Mouse (Mus musculus) lung, postnatal 14 days (tissue): ENCODE data around the gene Baiap2l2.
"Not testable (repeated sequence)": the region's sequence is repeated elsewhere in the genome, so short reads cannot be mapped to it uniquely, and the experiment has no call there.

ENCODE experiments used
- DNase-seq: peaks from one replicate; pipeline ENCODE4 v3.0.0; 2021

The Baiap2l2 gene

DNA sequence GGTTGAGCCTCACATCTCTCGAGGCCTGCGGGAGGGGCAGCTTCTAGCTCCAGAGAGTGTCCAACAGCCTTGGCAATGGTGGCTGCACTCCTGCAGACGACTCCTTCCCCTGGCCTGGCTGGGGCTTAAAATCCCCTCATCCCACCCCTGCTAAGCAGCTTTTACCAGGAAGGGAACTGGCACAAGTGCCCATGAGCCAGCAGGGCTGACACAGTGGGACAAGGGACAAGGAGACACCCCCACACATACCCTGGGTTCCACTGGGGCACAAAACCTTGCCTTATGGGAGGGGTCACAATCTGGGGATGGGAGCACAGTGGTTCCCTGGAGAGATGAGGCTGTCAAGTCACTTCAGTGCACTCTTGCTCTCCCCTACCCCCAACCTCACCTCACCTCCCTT, 30.7 kb downstream of the Baiap2l2 start, which contains the start of gene Slc16a8:
TSS of gene Slc16a8 (minus strand) at position 101 of the 400 bp plus-strand sequence.
- no peak for DNase-seq

DNA sequence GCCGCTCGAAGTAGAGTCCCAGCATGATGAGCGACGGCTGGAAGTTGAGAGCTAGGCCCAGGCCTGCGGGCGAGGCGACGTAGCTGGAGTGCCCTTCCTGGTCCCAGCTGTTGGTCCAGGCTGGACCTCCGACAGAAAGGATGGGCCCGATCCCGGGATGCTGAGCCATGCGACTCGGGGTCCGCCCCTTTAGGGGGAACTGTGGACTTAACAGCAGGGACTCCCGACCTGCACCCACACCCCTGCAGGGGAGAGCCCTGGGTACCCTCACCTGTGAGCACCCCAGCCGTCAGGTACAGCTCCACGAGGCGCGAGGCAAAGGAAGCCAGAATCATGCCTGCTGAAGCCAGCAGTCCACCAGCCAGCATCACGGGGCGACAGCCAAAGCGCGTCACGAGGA, 32.8 kb downstream of the Baiap2l2 start:
- no peak for DNase-seq

DNA sequence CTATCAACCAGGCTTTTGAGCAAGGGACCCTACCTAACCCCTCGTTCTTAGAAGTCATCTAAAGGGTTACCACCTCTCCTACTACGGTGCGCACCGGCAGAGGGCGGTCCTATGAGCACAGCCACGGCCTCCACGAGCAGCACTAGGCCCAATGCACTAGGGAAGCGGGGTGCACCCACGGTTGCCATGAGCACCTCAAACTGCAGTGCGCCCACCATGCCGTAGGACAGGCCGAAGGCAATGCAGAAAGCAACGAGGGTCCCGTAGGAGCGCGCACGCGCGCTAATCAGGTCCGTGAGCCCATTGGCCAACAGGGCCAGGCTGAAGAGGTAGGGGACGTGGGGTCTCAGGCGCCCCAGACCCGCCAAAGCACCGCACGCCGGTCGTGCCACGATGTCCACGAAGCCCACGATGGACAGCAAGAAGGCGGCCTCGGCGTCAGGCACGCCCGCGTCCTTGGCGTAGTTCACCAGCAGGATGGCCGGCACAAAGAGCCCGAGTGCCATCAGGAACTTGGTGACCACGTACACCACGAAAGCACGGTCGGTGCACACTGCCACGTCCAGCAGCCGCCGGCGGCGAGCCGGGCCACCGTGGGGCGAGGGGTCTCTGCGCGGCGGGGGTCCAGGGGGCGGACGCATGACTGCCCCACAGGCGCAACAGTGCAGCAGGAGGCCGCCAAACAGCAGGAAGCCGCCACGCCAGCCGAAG, 33.4 kb downstream of the Baiap2l2 start:
- DNase-seq, result no peak

DNA sequence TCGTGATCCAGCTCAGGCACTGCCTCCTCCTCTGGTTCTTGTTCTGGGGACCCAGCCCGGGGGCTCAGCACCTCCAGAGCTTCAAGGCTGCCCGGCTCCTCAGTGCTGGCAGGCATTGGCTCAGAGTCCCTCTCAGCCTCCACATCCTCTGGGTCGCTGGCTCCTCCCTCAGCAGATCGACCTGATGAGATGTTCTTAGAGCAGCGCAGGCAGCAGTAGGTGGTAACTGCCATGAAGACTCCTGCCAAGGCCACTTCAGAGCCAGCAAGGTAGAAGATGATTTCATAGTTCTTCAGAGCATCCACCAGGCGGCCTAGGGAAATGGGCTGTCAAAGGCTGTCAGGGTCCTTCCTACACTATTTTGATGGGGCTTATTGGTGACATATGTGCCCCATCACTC, 34.2 kb downstream of the Baiap2l2 start:
- DNase-seq, result no peak

DNA sequence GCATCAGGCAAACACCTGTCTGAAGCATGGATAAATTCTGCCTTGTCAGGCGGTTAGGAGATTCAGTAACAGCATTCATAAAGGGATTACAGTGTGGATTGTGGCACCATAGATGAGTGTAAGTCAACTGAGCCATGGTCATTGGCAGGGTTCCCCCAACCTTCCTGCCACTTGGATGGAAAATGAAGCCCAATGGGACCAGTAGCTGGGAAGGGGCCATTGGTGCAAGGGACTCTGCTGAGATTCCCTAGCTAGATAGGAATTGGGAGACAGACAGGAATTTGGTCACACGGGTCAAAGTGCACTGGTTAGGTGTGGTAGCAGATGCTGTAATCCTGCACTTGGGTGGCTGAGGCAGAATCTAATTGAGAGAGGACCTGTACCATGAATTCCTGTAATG, 35.1 kb downstream of the Baiap2l2 start:
- no peak for DNase-seq

DNA sequence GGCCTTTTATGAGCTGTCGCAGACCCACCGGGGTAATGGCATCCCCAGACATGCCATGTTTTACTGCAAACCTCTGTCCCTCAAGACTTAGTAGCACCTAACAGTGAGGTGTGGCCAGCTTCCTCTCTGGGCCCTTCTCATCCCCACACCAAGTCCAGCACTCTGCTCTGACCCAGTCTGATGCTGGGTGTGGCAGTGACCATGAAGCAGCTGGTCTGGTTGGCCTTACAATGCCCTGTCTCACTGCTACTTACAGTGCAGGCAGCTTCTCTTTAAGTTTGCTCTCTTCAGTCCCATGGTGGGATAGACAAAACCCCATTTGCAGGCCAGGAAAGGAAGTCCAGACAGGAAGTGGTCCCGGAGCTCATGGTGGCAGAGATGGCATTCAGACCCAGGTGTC, 40.0 kb downstream of the Baiap2l2 start:
- no peak for DNase-seq

DNA sequence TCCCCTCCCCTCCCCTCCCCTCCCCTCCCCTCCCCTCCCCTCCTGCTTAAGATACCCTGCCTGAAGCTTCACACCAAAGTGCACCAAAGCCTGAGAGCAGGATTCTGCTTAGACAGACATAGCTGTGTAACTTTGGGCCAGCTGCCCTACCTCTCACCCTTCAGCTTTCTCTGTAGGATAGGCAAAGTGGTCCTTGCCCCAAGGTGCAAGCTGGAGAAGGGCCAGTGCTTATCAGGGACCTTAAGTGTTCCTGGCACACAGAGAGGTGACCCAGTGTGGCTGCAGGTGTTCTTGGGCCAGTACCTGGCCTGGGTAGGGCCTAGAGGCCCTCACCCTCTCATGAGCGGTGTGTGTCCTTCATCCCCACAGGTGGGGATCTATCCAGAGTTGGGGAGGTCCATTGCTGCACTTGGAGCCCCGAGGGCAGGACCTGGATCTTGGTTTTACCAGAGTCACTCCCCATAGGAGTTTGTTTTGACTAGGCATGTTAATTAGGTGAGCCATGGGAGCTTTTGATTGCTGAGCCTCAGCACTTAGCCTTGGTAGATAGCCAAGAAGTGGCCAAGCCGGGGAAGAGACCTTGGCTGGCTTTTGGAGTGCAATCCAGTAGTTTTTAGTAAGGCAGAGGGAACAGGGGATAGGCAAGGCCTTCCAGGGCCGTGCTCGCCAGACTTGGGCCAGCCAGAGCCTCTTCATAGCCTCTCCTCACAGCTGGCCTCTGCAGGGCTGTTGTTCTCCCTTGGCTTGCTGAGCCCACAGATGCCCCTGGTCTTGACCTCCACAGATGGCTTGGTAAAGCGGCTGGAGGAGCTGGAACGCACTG, 41.1 kb downstream of the Baiap2l2 start:
- DNase-seq, result no peak

DNA sequence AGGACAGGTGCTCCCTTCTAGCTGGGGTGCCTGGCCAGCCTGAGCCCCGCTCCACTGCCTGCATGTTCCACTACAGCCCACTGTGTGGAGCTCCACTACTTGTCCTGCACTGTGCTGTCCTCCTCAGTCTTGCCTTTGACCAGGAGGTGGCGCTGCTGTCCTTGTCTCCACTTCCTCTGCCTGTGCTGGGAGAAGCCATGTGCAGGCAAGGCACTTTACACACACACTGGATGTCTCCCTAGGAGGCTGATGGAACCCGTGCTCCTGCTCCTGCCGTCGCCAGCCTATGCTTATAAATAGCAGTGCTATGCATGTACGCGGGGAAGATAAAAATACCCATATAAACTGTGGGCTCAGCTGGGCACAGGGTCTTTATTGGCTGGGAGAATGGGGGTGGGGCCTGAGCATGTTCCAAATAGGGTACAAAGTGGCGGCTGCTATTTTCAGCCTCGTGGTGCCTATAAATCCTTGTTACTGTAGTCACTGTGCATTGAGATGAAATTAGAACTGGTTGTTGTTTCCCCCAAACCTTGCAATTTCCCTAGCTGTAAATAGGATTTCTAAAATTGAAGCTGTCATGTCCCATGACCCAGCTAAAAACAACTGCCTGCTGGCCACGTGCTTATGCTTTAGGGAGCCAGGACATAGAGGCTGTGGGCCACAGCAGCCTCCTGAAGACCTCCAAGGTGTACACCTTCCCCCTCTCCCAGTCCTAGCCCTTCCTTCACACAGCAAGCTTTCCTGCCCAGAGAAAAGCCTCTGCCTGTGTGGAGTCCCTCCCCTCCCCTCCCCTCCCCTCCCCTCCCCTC, 41.9 kb downstream of the Baiap2l2 start:
- DNase-seq, result peak; percentile 97

DNA sequence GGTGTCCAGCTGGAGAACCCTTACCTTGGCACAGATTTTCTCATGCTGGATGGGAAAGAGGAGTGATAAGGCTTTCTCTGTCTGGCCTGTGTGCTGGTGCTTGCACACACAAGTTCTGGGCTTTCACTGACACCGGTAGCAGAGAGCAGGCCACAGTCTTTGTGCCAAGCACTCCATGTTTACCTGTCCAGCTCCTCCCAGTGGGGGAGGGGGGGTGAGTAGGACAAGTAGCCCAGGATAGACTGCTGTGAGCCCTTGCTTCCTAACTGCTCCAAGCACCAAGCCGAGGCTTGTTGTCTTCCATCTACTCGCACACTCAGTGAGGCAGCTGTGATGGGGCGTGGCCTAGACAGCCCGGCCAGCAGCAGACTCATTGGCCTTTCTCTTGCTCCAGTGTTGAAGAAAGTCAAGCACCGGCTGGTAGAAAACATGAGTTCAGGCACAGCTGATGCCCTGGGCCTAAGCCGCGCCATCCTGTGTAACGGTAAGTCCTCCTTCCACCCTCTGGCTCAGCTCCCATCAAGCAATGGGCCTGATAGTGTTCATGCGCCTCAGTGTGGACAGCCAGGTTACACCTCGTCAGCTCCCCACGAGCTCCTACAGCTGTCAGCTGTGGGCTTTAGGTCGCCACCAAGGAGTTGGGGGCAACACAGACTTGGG, 42.6 kb downstream of the Baiap2l2 start:
- no peak for DNase-seq

DNA sequence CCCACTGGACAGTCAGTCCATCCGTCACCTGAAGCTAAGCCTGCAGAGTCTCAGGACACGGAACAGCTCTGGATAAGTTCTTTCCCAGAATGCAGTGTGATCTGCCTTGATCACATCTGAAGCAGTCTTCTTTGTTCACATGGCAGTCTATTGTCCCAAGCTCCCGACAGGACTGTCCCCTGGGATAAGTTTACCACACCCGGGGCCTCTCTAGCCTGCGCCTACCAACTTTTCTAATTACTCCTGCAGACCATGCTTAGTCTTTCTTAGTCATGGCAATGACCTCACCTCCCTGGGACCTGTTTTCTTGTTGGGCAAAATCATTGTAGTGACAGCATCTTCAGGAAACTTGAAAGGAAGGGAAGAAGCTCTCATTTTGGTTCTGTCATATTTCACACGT, 47.3 kb downstream of the Baiap2l2 start:
- DNase-seq, result no peak

DNA sequence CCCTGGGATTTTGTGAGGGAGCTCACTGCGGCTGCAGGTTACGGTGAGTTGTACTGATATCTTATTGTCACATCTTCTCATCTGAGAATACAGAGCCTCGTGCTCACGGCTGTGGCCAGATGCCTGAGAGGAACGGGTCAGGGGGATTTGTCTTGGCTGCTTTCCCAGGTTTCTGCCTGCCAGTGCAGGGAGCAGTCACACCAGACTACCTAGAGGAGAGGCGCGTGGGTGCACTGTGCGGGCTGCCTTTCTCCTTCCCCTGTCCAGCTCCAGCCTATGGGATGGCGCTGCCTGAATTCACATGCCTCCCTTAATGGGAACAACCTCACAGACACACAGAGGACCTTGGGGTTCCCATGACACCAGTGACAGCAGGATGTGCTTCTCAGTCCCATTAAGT, 50.1 kb downstream of the Baiap2l2 start:
- DNase-seq, result no peak

DNA sequence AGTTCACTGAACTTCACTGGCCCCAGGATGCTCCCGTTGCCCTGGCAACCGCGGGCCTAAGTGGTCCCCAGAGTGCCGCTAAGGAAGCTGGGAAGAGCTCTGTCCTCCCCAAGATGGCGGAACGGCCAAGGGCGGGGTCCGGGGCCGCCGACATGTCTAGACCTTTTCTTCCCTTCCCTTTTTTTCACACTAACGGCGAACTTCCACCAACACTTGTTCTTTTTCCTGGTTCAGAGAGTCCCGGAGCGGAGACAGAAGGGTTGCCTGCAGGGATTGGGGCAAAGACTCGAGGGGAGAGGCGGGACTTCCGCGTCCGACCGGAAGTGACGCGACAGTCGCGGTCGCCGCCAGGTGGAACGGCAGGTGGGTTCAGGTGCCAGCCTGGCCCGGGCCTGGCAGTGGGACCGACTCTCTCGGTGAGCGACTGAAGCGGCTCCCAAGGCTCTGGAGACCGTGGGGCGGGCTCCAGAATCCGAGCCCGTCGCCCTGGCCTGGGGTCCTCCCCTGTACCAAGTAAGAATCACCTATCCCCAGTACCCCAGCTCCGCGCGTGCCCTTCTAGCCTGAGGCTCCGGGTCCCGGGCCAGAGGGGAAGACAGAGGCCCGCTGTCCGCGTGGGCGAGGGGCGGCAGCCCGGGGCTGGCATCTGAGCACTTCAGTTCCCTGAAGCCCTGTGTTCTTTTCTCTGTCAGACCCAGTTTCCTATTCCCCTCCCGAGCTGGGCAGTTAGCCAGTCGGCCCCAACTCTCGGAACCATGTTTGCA, 56.1 kb downstream of the Baiap2l2 start, which contains the start of the genes Pick1 and Gm49486:
TSS of gene Pick1 (plus strand) at position 116 of the 764 bp plus-strand sequence.
TSS of gene Gm49486 (plus strand) at position 334 of the 764 bp plus-strand sequence.
- DNase-seq, result peak; percentile 87

DNA sequence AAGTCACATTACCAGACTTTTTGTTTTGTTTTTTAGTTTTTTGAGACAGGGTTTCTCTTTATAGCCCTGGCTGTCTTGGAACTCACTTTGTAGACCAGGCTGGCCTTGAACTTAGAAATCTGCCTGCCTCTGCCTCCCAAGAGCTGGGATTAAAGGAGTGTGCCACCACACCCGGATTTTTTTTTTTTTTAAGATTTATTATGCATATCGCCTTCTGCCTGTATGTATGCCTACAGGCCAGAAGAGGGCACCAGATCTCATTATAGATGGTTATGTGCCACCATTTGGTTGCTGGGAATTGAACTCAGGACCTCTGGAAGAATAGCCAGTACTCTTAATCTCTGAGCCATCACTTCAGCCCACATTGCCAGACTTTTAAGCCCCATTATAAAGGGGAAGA, 59.6 kb downstream of the Baiap2l2 start:
- DNase-seq, result not testable (repeated sequence)

DNA sequence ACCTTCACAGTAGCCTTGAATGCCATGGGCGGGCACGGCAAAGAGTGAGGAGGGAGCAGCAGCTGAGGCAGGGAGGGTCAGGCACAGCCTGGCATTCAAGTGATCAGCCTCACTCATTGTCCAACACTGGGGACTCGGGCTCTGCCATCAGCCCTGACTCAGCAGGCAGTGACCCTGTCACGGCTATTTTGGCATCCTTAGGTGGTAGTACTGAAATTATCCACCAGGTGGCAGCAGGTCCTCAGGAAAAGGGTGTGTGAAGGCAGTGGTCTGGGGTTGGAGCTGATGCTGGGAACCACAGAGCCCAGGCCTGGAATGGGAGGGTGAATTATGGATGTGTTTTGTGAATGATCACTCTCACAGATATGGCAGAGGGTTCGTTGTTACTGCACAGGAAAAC, 60.7 kb downstream of the Baiap2l2 start:
- peak; percentile 91 for DNase-seq

DNA sequence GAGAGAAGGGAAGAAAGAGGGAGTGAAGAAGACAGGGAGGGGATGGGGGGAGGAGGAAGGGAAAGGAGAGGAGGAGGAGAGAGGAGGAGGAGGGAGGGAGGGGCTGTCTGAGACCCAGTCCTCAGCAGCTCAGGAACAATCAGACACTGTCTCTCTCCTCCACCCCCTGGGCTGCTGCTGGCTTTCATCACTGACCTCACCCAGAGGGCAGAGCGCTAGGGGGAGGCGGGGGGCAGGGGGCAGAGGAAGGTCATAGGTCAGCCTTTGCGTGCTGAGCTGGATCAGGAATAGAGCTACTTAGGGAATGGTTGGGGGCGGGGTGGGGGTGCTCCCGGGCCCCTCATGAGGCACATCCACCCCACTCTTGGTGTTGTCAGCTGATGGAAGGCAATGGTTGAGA, 61.7 kb downstream of the Baiap2l2 start:
- no peak for DNase-seq

DNA sequence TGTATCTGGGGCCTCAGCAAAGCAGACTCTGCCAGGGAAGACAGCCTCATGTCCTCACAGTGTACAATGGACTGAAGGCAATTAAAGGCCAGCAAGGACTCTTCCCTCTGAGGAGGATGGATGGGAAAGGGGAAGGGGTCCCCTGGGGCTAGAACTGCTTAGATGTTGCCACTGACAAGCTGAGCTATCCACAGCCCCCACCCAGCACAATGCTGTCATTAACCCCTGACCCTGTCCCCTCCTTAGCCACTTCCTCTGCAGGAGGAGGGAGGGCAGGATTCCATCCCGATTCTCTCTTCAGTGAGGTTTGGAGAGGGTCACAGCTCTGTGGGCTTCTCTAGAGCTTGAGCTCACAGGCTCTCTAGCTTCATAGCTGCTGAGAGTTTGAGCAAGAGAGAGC, 65.8 kb downstream of the Baiap2l2 start:
- DNase-seq, result no peak

DNA sequence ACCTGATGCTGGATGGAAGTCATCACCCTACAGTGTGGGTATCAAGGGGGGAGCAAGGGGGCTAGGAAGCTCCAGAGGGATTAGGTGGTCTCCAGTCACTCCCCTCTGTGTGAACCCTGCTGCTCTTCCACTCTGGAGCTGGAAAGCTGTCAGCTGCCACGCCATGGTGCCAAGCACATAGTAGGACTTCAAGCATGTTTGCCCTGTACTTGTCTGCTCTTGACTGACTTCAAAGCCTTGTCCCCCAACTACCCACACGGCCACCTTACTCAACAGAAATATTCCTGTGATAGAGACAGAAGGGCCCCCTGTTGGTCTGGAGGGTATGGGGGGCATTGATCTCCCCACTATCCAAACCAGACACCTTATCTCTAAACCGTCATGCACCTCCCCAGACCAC, 69.1 kb downstream of the Baiap2l2 start:
- DNase-seq, result no peak

DNA sequence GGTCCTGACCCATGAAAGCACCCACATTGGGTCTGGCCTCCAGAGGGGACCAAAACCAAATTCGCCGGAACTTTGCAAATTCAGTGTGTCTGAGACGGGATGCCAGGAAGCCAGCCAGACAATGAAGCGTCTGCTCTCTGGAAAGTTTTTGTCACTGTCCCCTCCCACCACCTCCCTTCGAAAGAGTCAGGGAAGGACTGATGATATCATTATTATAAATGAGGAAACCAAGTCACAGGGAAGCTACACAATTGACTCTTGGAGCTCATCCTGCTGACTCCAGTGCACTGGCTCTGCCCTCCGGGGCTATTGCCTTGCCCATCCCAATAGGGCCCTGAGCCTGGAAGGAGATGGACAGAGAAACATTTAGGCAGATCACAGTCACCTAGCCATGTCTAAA, 71.7 kb downstream of the Baiap2l2 start:
- peak; percentile 14 for DNase-seq

DNA sequence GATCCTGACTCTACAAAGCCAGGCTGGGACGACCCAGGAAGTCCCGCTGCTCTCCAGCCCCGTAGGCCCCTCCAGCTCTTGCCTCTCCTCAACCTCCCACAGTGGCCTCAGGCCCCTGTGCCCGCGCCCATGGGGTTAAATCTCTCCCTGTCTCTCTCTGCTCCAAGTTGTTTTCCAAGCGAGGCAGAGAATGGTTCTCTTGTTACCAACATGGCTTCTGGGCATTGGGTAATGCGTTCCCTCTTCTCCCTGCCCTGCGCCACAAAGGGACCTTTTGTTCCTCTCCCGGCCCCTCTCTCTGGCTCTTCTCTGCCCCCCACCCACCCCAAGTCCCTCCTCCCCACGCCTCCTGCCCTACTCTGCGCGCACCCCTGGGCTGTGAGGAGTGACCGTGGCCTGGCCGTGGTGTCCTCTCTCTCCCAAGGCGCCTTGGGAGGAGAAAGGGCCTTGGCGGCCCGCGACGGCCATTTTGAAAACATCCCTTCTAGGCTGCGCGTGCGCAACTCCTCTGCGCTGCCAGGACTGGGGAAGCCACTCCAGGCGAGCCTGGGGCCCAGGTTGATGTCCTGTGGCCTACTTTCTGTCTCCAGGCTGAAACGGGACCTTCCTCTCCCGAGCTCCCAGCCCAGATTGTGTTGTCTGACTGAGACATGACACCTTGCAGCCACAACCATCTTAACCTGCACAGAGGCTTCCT, 72.4 kb downstream of the Baiap2l2 start:
- DNase-seq, result no peak

DNA sequence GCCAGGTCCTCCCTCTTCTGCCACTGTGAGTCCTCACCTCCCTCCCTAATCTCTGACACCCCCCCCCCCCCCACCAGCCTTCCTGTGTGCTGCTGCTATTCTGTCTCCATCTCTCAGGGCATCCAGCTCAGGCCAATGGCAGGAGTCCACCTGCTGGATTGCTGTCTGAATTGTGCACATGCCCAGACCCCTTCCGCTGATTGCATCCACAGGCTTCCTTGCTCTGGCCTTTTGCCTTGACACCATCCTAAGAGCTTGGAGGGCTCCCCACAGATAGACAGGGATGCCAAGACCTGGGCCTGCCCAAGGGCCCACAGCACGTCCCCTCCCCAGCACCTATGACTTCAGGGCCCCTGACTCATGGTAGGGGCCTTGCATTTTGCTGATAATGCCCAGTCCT, 75.0 kb downstream of the Baiap2l2 start:
- DNase-seq, result no peak

DNA sequence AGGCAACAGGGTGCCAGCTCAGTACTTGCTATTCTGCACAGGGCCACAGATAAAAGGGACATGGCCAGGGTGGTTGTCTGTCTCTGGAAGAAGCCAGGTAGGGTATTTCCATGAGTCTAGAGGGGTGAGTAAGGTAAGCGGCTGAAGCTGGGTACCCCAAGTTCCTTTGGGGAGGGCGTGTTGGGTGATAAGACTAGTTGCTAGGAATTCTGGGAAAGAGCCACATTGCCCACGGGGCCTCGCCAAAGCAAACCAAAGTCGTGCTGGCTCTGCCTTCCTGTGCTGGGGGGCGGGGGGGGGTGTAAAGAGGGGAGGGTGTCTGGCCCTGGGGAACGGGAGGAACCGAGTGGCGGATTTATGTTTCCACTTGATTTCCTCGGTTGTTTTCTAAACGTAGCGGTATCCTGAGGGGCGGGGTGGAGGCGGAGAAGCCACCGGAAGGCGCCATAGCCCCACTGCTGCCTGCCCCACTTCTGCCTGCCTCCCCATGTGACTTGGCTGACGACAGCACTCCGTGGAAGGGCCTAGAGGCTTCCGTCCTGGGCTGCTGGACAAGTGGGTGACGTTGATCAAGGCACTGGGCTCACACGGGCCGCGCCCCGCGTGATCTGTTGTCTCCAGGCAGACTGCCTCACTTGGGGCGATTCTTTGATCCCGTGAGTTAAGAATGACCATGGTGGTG, 76.4 kb downstream of the Baiap2l2 start:
- peak; percentile 41 for DNase-seq
